Mouse (Mus musculus): ENCODE measurements around the gene Atl3.

GRCm38 (mm10) chr19:7522856-7523255 lies 29.0 kb downstream of the Atl3 start:
- TF ChIP-seq EP300 (IDR thresholded peaks at IDR 0.05; ENCODE audit: low read depth) (no peak), CTCF (IDR thresholded peaks at IDR 0.05; ENCODE audit: low read depth) (no peak)
